Mouse (Mus musculus) kidney, adult 2 months (tissue): ENCODE measurements around the gene Pgbd5. TPM values are rescaled to one million over a fixed set of nuclear protein-coding genes. Genes with fewer than 3 reads are reported as not detected.

ENCODE experiments used
- DNase-seq: peaks from one replicate; pipeline ENCODE4 v3.0.0; 2021
- H3K27ac ChIP-seq: fragments of 200-500 bp; 2 replicates; pipeline ENCODE4 v1.5.1; 2012; ENCODE audit warnings: low read depth, low read length, control low read depth, inconsistent platforms; ENCODE audit not compliant: insufficient read depth
- H3K27me3 ChIP-seq: fragments of 200-500 bp; replicated peaks from 2 replicates; pipeline ENCODE4 v1.6.1; 2012; ENCODE audit warnings: mild to moderate bottlenecking, moderate library complexity, low read length, inconsistent platforms; ENCODE audit not compliant: control insufficient read depth, insufficient read depth
- H3K36me3 ChIP-seq: fragments of 200-500 bp; 2 replicates; pipeline ENCODE4 v1.6.1; 2012; ENCODE audit warnings: mild to moderate bottlenecking, moderate library complexity, low read length, inconsistent platforms; ENCODE audit not compliant: control insufficient read depth, insufficient read depth
- H3K4me1 ChIP-seq: fragments of 200-500 bp; 2 replicates; pipeline ENCODE4 v1.6.1; 2011; ENCODE audit warnings: low read length; ENCODE audit not compliant: control insufficient read depth, insufficient read depth
- H3K4me3 ChIP-seq: fragments of 200-500 bp; 2 replicates; pipeline ENCODE4 v1.5.1; 2011; ENCODE audit warnings: mild to moderate bottlenecking, low read depth, low read length, control low read depth; ENCODE audit not compliant: insufficient read depth
- CTCF ChIP-seq: fragments of 200-500 bp; conservative IDR thresholded peaks from 2 replicates; pipeline ENCODE4 v1.5.1; 2011; ENCODE audit warnings: low read depth, mild to moderate bottlenecking, control low read depth, low read length, moderate library complexity, mixed read lengths; ENCODE audit not compliant: insufficient read depth, insufficient read length
- POLR2A ChIP-seq: fragments of 200-500 bp; IDR thresholded peaks from one replicate; pipeline ENCODE4 v1.6.1; 2011; ENCODE audit warnings: low read depth, low read length, control low read depth
- WGBS: fragments of 180-500 bp; shearing (Covaris S2); methylation state at CpG from one replicate; pipeline ENCODE4 v1.1.7; 2018; 5-methylcytosine and 5-hydroxymethylcytosine counted together
- polyA plus RNA-seq: library from polyadenylated mRNA; depleted of rRNA; stranded (reverse); fragments of >200 nt; gene quantifications from 2 replicates; pipeline ENCODE4 v1.2.3, GENCODE M21; 2012

Gene Pgbd5
- polyA plus RNA-seq, 1 experiment, result 0.41 TPM

DNA sequence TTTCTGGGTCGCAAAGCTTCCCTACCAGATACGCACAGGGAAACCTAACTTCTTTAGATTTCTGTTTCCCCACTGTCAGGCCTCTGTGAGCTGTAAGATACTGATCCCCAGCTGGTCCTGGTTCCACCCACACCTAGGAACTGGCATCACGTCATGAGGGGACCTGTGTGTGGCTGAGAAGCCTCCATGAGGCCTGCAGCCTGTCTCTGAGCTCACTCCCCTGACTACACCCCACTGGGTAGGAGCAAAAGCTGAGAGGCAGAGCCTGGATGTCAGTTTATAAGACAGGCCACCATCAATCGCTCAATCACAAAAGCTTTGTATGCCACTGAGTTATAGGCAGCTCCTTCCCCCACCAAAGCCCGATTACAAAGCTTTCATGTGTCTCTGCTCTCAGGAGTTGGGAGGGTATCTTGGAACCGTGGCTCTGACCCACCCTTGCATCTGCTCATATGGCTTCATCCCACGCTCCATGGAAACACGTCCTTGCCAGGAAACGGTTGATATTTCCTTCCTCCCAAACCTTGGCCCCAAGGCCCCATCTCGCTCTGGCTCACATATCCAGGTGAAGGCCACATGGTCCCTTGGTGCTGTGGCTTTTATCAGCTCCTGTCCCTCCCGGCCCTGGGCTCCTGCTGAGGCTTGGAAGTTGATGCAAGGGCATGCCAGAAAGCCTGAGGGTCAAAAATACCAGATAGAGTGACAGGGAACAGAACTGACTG lies 26.1 kb downstream of the Pgbd5 start:
- Histone ChIP-seq H3K36me3 (no peaks in the 10 kb centered on the region), H3K4me3 (no peak overlapping the region), H3K27ac (no peak overlapping the region), H3K4me1 (no peaks in the 10 kb centered on the region), H3K27me3 (no peaks in the 10 kb centered on the region)
- WGBS, result 66% methylated on average over 11 of the region's 11 CpGs
- no peak for DNase-seq
- TF ChIP-seq CTCF (no peak), POLR2A (no peak)

DNA sequence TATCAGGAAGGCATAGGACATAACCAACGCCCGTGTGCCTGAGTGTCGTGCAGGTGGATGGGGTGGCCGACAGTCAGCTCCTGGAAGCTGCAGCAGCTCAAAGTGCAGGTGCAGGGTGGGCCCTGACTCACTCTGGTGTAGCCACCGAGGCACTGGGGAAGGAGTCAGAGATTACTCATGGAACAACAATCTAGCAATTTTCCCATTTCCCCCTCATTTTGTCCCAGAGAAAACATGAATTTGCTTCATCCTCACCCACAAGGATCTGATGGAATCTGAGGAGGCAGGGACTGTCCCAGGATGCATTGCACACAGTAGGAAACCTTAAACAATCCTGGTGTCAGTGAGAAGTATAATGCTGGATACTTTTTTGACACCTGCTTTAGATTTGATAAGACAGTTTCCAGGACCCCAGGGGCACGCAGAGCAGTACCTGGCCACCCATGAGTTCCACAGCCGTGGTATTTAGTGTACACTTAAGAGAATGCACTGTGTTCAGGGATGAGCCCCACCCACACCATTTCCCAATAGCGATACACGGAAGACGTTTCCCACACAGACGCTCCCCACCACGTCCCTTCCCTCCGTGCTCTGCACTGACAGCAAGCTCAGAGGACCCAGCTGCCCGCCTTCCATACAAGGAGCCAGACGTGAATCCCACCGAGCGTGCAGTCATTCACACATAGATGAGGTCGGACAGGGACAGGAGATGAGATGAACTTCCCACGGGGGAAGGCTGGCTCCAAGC lies 26.8 kb downstream of the Pgbd5 start:
- 72% methylated on average over 19 of the region's 19 CpGs for WGBS

DNA sequence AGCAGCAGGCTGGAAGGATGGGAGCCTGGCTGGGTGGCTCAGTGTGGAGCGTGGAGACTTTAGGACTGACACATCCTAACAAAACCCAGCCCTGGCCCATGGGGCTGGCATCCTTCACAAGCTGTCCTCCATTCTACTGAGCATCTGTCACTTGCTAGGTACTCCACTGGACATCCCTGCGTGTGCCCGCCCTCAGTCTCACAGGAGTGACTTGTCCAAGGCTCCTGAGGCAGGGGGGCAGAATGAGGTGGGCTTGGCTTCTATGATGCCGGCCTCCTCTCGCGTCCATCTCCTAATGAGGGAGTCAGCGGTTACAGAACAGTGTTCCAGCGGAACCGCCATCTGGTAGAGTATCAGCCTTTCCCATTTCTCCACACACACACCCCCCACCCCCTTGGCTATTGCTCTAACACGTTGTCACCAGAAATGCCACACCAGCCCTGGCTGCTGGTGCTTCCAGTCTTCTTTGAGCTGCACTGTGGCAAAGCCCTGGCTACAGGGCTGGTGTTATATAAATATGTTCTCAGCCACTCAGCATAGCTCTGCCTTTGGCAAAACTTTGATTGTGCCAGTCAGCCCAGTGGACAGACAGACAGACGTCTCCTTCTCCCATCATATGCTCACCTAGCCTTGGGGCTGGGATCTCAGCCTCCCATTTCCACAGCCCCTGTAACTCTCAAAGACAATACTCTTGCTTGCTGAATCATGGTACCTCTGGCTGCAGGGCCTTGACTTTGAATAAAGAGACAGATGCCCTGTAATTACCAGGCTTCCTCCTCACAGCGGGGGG lies 34.8 kb downstream of the Pgbd5 start:
- DNase-seq, result no peak
- Histone ChIP-seq H3K4me3 (no peak overlapping the region), H3K27me3 (no peaks in the 10 kb centered on the region), H3K4me1 (no peaks in the 10 kb centered on the region), H3K36me3 (no peaks in the 10 kb centered on the region), H3K27ac (no peak overlapping the region)
- TF ChIP-seq POLR2A (no peak), CTCF (no peak)
- WGBS, result 55% methylated on average over 12 of the region's 12 CpGs

More for the DNA sequence above, 26.8 kb downstream of the Pgbd5 start:
- Histone ChIP-seq H3K27me3 (no peaks in the 10 kb centered on the region), H3K4me3 (no peak overlapping the region), H3K36me3 (no peaks in the 10 kb centered on the region), H3K27ac (no peak overlapping the region), H3K4me1 (no peaks in the 10 kb centered on the region)
- no peak for DNase-seq
- TF ChIP-seq CTCF (no peak), POLR2A (no peak)

GRCm38 (mm10) chr8:124403876-124404275 lies 35.6 kb downstream of the Pgbd5 start:
- Histone ChIP-seq H3K4me3 (no peak overlapping the region), H3K4me1 (no peaks in the 10 kb centered on the region), H3K36me3 (no peaks in the 10 kb centered on the region), H3K27me3 (no peaks in the 10 kb centered on the region), H3K27ac (no peak overlapping the region)
- TF ChIP-seq CTCF (peak; percentile 65), POLR2A (no peak)
- 41% methylated on average over 3 of the region's 3 CpGs for WGBS
- DNase-seq, result peak; percentile 47

DNA sequence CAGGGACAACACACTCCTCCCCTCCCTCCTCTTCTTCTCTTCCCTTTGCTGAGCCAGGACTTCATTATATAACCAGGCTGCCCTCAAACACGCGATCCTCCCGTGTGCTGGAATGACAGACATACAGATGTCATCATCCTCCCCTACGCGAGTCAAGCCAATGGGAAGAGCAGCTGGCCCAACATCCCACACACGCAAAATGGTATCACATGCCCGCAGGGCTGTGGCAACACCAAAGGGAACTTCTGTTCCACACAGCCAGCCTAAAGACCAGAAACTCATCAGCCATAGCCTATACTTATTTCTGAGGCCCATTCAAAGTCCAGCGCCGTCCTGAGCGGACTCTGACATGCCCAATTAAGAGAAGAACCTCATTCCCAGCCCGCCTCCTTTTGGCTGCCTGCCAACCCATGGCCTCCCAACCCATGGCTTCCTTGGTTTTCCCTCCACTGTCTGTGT lies 40.0 kb downstream of the Pgbd5 start:
- Histone ChIP-seq H3K4me3 (no peak overlapping the region), H3K4me1 (no peaks in the 10 kb centered on the region), H3K27ac (no peak overlapping the region), H3K36me3 (no peaks in the 10 kb centered on the region), H3K27me3 (no peaks in the 10 kb centered on the region)
- DNase-seq, result peak; percentile 40
- WGBS, result 68% methylated on average over 11 of the region's 11 CpGs
- TF ChIP-seq POLR2A (no peak), CTCF (no peak)

- TF ChIP-seq CTCF (peak; percentile 65), POLR2A (no peak)
- peak; percentile 30 for DNase-seq
- H3K4me1 ChIP-seq, result no peaks in the 10 kb centered on the region
- no peaks in the 10 kb centered on the region for H3K27me3 ChIP-seq
- WGBS, result 28% methylated on average over 12 of the region's 12 CpGs
- no peak overlapping the region for H3K27ac ChIP-seq
- H3K4me3 ChIP-seq, result no peak overlapping the region
- H3K36me3 ChIP-seq, result no peaks in the 10 kb centered on the region
Observed at GRCm38 (mm10) chr8:124398843-124399402, 40.5 kb downstream of the Pgbd5 start.
